Mouse (Mus musculus) heart, embryonic 16.5 days (tissue): ENCODE measurements at regions not wholly inside any gene's neighbourhood (a gene's known extent, or its start where the extent isn't known, plus 50 kb on each side); places are given as distances from the start of the nearest gene placed in this dataset.

Experiments used
- ATAC-seq: fragments of 200-750 bp; cut with Nextera tagmentation; replicated peaks from 2 replicates; pipeline ENCODE4 v1.8.0; 2017; ENCODE audit warnings: moderate number of reproducible peaks; ENCODE audit not compliant: insufficient read depth, low FRiP score; ENCODE audit errors: extremely low read depth
- H3K27ac ChIP-seq: fragments of 300-500 bp; sonication (generic); 2 replicates; pipeline ENCODE4 v1.5.1; 2014; ENCODE audit warnings: mild to moderate bottlenecking, low read length, control low read depth, moderate library complexity
- H3K27me3 ChIP-seq: fragments of 300-500 bp; sonication (generic); 2 replicates; pipeline ENCODE4 v1.6.1; 2014; ENCODE audit warnings: low read length, mixed read lengths; ENCODE audit not compliant: control insufficient read depth, insufficient read depth
- H3K36me3 ChIP-seq: fragments of 300-500 bp; sonication (generic); 2 replicates; pipeline ENCODE4 v1.6.1; 2014; ENCODE audit not compliant: control insufficient read depth, insufficient read depth
- H3K4me1 ChIP-seq: fragments of 300-500 bp; sonication (generic); 2 replicates; pipeline ENCODE4 v1.6.1; 2014; ENCODE audit warnings: low read length, mixed read lengths; ENCODE audit not compliant: control insufficient read depth, insufficient read depth
- H3K4me2 ChIP-seq: fragments of 300-500 bp; sonication (generic); 2 replicates; pipeline ENCODE4 v1.6.1; 2014; ENCODE audit warnings: low read depth, mild to moderate bottlenecking, control low read depth, low read length
- H3K4me3 ChIP-seq: fragments of 300-500 bp; sonication (generic); 2 replicates; pipeline ENCODE4 v1.5.1; 2014; ENCODE audit warnings: mild to moderate bottlenecking, control low read depth, low read length
- H3K9ac ChIP-seq: fragments of 300-500 bp; sonication (generic); 2 replicates; pipeline ENCODE4 v1.6.1; 2014; ENCODE audit warnings: low read length, control low read depth
- H3K9me3 ChIP-seq: fragments of 300-500 bp; sonication (generic); replicated peaks from 2 replicates; pipeline ENCODE4 v1.6.1; 2016; ENCODE audit warnings: low read length; ENCODE audit not compliant: control insufficient read depth
- WGBS: fragments of 180-500 bp; shearing (Covaris S2); extraction: QIAGEN DNeasy Blood & Tissue Kit; methylation state at CpG from one replicate; pipeline ENCODE4 v1.1.7; 2014; 5-methylcytosine and 5-hydroxymethylcytosine counted together

GRCm38 (mm10) chr6:111708277-111708676 is 565.3 kb upstream of the Lmcd1 start:
- Histone ChIP-seq H3K27ac (no peak overlapping the region), H3K4me3 (no peak overlapping the region), H3K9me3 (no peaks in the 10 kb centered on the region), H3K4me2 (no peak overlapping the region), H3K27me3 (no peaks in the 10 kb centered on the region), H3K4me1 (no peaks in the 10 kb centered on the region), H3K9ac (no peak overlapping the region), H3K36me3 (no peaks in the 10 kb centered on the region)
- ATAC-seq = no peak
- 60% methylated on average over 1 of the region's 1 CpGs for WGBS

DNA sequence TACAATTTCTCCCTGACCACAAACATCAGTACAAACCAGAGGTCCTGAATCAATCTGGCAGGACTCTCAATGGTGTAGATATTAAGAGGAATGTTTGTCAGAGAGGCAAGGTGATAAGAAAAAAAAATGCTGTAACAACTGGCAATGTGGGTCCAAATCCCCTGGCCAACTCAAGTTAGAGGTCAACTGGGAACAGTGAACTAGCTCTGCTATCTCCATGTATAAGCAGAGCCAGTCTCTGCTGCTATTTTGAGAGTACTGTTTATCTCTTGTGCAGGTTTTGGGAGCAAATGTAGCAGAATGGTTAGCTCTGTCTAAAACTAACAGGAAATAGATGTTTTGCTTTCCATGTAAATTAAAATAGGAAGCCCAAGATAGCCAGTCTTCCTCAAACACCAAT is 547.6 kb upstream of the Lmcd1 start:
- Histone ChIP-seq H3K9me3 (no peaks in the 10 kb centered on the region), H3K4me3 (no peak overlapping the region), H3K36me3 (no peaks in the 10 kb centered on the region), H3K4me2 (no peak overlapping the region), H3K27ac (no peak overlapping the region), H3K4me1 (peaks cover 9% of the 10 kb centered on the region), H3K27me3 (no peaks in the 10 kb centered on the region), H3K9ac (no peak overlapping the region)
- ATAC-seq = no peak

- Histone ChIP-seq H3K4me2 (no peak overlapping the region), H3K27me3 (no peaks in the 10 kb centered on the region), H3K27ac (no peak overlapping the region), H3K9ac (no peak overlapping the region), H3K9me3 (no peaks in the 10 kb centered on the region), H3K36me3 (no peaks in the 10 kb centered on the region), H3K4me3 (no peak overlapping the region), H3K4me1 (peaks cover 9% of the 10 kb centered on the region)
- ATAC-seq = no peak
Observed at GRCm38 (mm10) chr6:111730381-111730780, 543.2 kb upstream of the Lmcd1 start.

- Histone ChIP-seq H3K4me1 (no peaks in the 10 kb centered on the region), H3K4me3 (no peak overlapping the region), H3K27ac (no peak overlapping the region), H3K27me3 (no peaks in the 10 kb centered on the region), H3K4me2 (no peak overlapping the region), H3K36me3 (no peaks in the 10 kb centered on the region), H3K9me3 (no peaks in the 10 kb centered on the region), H3K9ac (no peak overlapping the region)
- 85% methylated on average over 3 of the region's 3 CpGs for WGBS
- no peak for ATAC-seq
Observed at GRCm38 (mm10) chr6:111733926-111734325, 539.6 kb upstream of the Lmcd1 start.

DNA sequence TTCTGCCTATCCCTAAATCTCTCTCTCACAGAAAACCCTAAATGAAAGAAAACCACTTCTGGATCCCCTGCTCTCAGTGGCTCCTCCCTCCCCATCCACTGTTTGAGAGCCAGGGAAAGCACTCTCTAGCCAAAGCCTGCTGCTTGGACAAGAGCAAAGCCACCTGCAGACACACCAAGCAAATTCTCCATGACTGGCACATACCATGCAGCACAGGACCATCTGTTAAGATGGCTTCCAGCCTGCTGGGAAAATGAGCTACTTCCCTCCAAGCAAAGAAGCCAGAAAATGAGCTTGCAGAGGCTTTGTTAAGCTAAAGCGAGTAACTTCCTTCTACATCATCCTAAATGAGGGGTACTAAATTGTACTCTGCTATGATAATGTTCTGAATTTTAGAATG is 534.6 kb upstream of the Lmcd1 start:
- WGBS = 82% methylated on average over 1 of the region's 1 CpGs
- no peaks in the 10 kb centered on the region for H3K36me3 ChIP-seq
- no peak overlapping the region for H3K4me2 ChIP-seq
- H3K27me3 ChIP-seq = no peaks in the 10 kb centered on the region
- H3K4me3 ChIP-seq = no peak overlapping the region
- no peak overlapping the region for H3K27ac ChIP-seq
- H3K4me1 ChIP-seq = no peaks in the 10 kb centered on the region
- no peak overlapping the region for H3K9ac ChIP-seq
- ATAC-seq = no peak
- no peaks in the 10 kb centered on the region for H3K9me3 ChIP-seq

DNA sequence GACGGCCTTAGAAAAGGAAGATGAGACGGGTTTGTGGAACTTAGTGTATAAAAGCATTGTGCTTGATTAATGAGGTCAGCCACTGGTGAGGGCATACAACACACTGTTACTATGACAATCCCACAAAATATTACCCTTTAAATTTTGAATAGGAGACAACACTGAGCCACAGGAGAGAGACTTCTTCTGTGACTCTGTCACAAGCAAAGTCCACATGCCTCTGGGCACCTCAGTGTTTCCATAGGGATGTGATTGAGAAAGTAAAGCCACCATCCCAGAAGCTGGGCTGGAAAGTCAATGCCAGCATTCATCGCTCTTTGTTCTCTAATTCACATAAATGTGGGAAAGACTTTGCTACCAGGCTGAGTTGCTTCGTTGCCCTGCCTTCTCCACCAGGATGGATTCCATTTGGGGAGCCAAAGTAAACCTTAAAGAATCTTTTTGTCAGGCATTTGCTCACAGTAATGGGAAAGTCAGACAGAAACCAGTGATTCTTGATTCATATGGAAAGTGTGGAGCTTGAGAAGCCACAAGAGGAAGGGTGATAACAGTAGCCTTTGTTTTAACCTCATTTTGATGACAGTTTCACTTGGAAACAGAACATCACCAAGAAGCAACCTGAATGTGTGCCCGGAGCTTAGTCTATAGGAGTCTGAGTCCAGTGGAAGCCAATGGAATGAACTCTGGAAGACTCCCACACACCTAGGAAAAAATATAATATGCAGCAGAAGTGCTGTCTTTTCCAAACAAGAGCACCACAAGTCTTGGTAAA is 491.7 kb upstream of the Lmcd1 start:
- H3K4me3 ChIP-seq = no peak overlapping the region
- 75% methylated on average over 5 of the region's 5 CpGs for WGBS
- H3K9me3 ChIP-seq = no peaks in the 10 kb centered on the region

GRCm38 (mm10) chr6:111808611-111809010 is 464.9 kb upstream of the Lmcd1 start:
- no peak for ATAC-seq
- H3K36me3 ChIP-seq = no peaks in the 10 kb centered on the region
- H3K9ac ChIP-seq = no peak overlapping the region
- no peaks in the 10 kb centered on the region for H3K27me3 ChIP-seq
- H3K27ac ChIP-seq = no peak overlapping the region
- no peak overlapping the region for H3K4me3 ChIP-seq
- no peak overlapping the region for H3K4me2 ChIP-seq
- H3K4me1 ChIP-seq = no peaks in the 10 kb centered on the region
- no peaks in the 10 kb centered on the region; the same call in 1 of the 2 replicates for H3K9me3 ChIP-seq

More for the DNA sequence above, 491.7 kb upstream of the Lmcd1 start:
- Histone ChIP-seq H3K27me3 (no peaks in the 10 kb centered on the region), H3K36me3 (no peaks in the 10 kb centered on the region), H3K9ac (no peak overlapping the region), H3K4me1 (no peaks in the 10 kb centered on the region), H3K4me2 (no peak overlapping the region), H3K27ac (no peak overlapping the region)
- no peak for ATAC-seq

GRCm38 (mm10) chr6:111813982-111814603 is 459.5 kb upstream of the Lmcd1 start:
- WGBS = 78% methylated on average over 7 of the region's 7 CpGs
- no peaks in the 10 kb centered on the region for H3K4me1 ChIP-seq
- no peaks in the 10 kb centered on the region; the same call in 1 of the 2 replicates for H3K9me3 ChIP-seq
- no peak overlapping the region for H3K4me2 ChIP-seq
- ATAC-seq = no peak
- no peaks in the 10 kb centered on the region for H3K36me3 ChIP-seq
- no peak overlapping the region for H3K9ac ChIP-seq
- H3K27ac ChIP-seq = no peak overlapping the region
- no peaks in the 10 kb centered on the region for H3K27me3 ChIP-seq
- no peak overlapping the region for H3K4me3 ChIP-seq

DNA sequence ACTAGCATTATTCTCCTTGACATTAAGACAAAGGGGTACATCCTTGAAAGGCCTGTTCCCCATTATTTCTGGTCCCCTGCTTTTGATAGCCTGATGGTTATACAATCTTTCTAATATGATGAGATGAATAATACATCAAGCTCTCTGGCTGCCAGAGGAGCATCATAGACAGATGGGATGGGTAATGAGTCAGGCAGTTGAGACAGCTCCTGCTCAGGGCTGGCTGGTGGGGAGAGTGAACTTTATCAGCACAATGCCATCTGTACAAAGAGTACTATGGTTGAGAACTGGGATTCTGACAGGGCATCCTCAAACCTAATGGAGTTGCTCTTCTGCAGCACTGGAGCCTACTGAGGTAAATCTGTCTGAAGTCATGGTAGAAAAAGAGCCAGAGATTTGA is 458.4 kb upstream of the Lmcd1 start:
- Histone ChIP-seq H3K4me3 (no peak overlapping the region), H3K27ac (no peak overlapping the region), H3K36me3 (no peaks in the 10 kb centered on the region), H3K4me1 (no peaks in the 10 kb centered on the region), H3K9ac (no peak overlapping the region), H3K9me3 (no peaks in the 10 kb centered on the region; the same call in 1 of the 2 replicates), H3K27me3 (no peaks in the 10 kb centered on the region), H3K4me2 (no peak overlapping the region)
- ATAC-seq = no peak
